Mouse (Mus musculus) liver, embryonic 16.5 days (tissue): ENCODE measurements around the gene Vps8. TPM values are rescaled to one million over a fixed set of nuclear protein-coding genes. Genes with fewer than 3 reads are reported as not detected.

Experiments
- ATAC-seq: fragments of 200-750 bp; cut with Nextera tagmentation; 2 replicates; pipeline ENCODE4 v1.8.0; 2017; ENCODE audit warnings: low read depth, mild to moderate bottlenecking, moderate number of reproducible peaks, moderate library complexity
- H3K27ac ChIP-seq: fragments of 300-500 bp; sonication (generic); 2 replicates; pipeline ENCODE4 v1.5.1; 2014; ENCODE audit warnings: mild to moderate bottlenecking, low read length
- H3K27me3 ChIP-seq: fragments of 300-500 bp; sonication (generic); 2 replicates; pipeline ENCODE4 v1.6.1; 2014; ENCODE audit warnings: low read depth, low read length, mixed read lengths; ENCODE audit not compliant: control insufficient read depth, insufficient read depth
- H3K36me3 ChIP-seq: fragments of 300-500 bp; sonication (generic); 2 replicates; pipeline ENCODE4 v1.6.1; 2014; ENCODE audit warnings: mild to moderate bottlenecking; ENCODE audit not compliant: control insufficient read depth, insufficient read depth
- H3K4me1 ChIP-seq: fragments of 300-500 bp; sonication (generic); 2 replicates; pipeline ENCODE4 v1.6.1; 2014; ENCODE audit warnings: low read depth, low read length, mixed read lengths; ENCODE audit not compliant: control insufficient read depth
- H3K4me2 ChIP-seq: fragments of 300-500 bp; sonication (generic); 2 replicates; pipeline ENCODE4 v1.6.1; 2014; ENCODE audit warnings: low read depth, low read length, mixed read lengths
- H3K4me3 ChIP-seq: fragments of 300-500 bp; sonication (generic); 2 replicates; pipeline ENCODE4 v1.5.1; 2014; ENCODE audit warnings: low read depth, mild to moderate bottlenecking, low read length
- H3K9ac ChIP-seq: fragments of 300-500 bp; sonication (generic); 2 replicates; pipeline ENCODE4 v1.6.1; 2014; ENCODE audit warnings: low read depth, low read length
- H3K9me3 ChIP-seq: fragments of 300-500 bp; sonication (generic); replicated peaks from 2 replicates; pipeline ENCODE4 v1.6.1; 2016; ENCODE audit warnings: low read length; ENCODE audit not compliant: control insufficient read depth
- WGBS: fragments of 180-500 bp; shearing (Covaris S2); extraction: QIAGEN DNeasy Blood & Tissue Kit; methylation state at CpG from one replicate; pipeline ENCODE4 v1.1.7; 2014; ENCODE audit not compliant: insufficient replicate concordance; 5-methylcytosine and 5-hydroxymethylcytosine counted together
- polyA plus RNA-seq: library from polyadenylated mRNA; unstranded; fragments of >200 nt; fragmentation: Nextera tagmentation; extraction: Ambion mirVana; gene quantifications from 2 replicates; pipeline ENCODE4 v1.2.1, GENCODE M21; 2015

Vps8 gene
- polyA plus RNA-seq, 1 experiment from 2014 or later = 7.6 TPM

DNA sequence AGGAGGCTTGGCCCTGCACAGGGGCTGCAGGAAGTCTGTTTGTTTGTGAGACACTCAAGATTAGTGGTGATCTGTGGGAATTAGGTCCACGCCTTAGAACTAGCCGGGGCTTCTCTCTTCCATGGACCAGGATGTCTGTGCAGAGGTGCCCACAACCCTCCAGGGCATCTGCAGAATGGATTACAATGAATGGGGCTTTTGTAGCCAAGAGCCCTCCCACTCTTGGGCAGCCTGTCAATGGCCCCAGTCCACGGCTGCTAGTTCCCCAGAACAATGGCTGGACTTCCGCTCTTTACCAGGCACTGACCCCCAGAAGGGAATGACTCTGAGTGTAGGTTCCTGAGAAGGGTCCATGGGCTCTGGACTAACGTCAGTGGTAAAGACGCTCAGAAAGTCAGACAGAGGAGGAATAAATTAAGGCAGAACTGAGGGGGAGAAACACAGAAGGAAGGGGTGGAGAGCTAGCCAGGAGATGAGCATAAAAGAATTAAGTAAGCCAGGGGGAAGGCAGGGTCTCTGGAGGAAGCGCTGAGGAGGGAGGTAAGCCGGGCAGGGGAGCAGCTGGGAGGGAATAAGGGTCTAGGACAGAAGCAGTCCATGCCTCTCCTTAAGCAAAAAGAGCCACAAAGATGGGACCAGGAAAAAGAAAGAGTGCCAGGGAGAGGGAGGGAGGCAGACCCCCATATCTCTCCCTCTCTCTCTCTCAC, 24.4 kb upstream of the Vps8 start:
- H3K4me3 ChIP-seq = no peak overlapping the region
- no peak for ATAC-seq
- no peaks in the 10 kb centered on the region for H3K27me3 ChIP-seq
- H3K27ac ChIP-seq = no peak overlapping the region
- H3K9me3 ChIP-seq = no peaks in the 10 kb centered on the region
- 42% methylated on average over 8 of the region's 8 CpGs for WGBS
- H3K36me3 ChIP-seq = no peaks in the 10 kb centered on the region
- no peak overlapping the region for H3K4me2 ChIP-seq
- no peak overlapping the region for H3K9ac ChIP-seq
- no peaks in the 10 kb centered on the region for H3K4me1 ChIP-seq

DNA sequence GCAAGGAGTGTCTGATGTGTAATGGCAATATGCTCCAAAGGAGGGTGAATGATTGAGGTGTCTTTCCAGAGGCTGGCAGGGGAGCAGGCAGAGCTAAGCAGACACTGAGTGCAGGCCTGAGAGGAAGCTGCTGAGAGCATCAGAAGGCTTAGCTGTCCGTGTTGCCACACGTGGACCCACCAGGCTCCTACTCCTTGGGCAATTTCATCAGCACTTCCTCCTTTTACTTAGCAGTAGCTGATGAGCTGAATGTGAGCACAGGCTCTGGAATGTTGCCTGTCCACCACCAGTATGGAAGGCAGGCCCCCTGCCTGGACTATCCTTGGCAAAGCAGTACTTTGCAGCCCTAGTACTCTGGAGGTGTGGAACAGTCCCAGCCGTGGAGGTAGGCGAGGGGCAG, 23.0 kb upstream of the Vps8 start:
- Histone ChIP-seq H3K36me3 (no peaks in the 10 kb centered on the region), H3K27ac (no peak overlapping the region), H3K27me3 (no peaks in the 10 kb centered on the region), H3K4me1 (no peaks in the 10 kb centered on the region), H3K4me2 (no peak overlapping the region), H3K4me3 (no peak overlapping the region), H3K9me3 (no peaks in the 10 kb centered on the region), H3K9ac (no peak overlapping the region)
- 0 out of 2 replicates have a peak, but pooled peaks have one; percentile 7 for ATAC-seq
- 40% methylated on average over 4 of the region's 4 CpGs for WGBS

DNA sequence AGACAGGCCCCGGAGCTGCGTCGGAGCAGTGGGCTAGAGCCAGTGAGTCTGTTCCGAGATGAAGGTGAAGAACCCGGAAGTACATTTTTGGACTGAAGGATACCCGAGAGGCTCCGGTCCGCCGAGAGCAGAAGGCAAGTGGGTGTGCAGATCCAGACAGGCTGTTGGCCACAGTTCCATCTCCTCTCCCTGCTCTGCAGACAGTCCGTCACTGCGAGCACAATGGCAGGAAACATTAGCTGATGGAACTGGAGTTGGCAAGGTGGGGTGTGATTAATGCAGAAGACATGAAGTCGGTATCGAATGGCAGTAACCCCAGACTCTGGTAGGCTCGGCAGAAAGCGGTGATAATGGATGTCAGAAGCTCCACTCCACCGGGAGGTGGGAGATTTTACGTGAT, 20.9 kb upstream of the Vps8 start:
- no peak overlapping the region for H3K4me3 ChIP-seq
- no peaks in the 10 kb centered on the region for H3K9me3 ChIP-seq
- no peaks in the 10 kb centered on the region for H3K36me3 ChIP-seq
- no peak overlapping the region for H3K27ac ChIP-seq
- no peaks in the 10 kb centered on the region for H3K4me1 ChIP-seq
- WGBS = 58% methylated on average over 17 of the region's 17 CpGs
- H3K4me2 ChIP-seq = no peak overlapping the region
- no peak overlapping the region for H3K9ac ChIP-seq
- no peak for ATAC-seq
- H3K27me3 ChIP-seq = no peaks in the 10 kb centered on the region

DNA sequence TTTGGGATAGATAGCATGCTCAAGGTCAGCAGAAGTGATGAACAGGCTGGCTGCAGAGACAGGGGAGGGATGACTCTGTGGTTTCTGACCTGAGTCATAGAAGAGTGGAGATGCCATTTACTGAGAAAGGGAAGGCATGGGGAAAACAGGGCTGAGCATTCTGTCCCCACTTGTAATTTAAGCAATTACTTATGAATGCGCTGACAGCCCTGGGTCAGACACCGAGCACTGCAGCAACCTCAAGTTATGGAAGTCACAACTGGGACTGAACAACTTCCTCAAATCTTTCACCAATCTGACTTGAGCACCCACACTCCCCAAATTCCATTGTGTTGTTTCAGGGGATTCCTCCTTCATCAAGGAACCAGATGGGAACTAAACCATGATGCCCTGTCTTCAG, 19.5 kb upstream of the Vps8 start:
- no peak for ATAC-seq
- WGBS = 27% methylated on average over 2 of the region's 2 CpGs
- Histone ChIP-seq H3K4me2 (no peak overlapping the region), H3K4me3 (no peak overlapping the region), H3K4me1 (no peaks in the 10 kb centered on the region), H3K27me3 (no peaks in the 10 kb centered on the region), H3K9ac (no peak overlapping the region), H3K27ac (no peak overlapping the region), H3K36me3 (no peaks in the 10 kb centered on the region), H3K9me3 (no peaks in the 10 kb centered on the region)

DNA sequence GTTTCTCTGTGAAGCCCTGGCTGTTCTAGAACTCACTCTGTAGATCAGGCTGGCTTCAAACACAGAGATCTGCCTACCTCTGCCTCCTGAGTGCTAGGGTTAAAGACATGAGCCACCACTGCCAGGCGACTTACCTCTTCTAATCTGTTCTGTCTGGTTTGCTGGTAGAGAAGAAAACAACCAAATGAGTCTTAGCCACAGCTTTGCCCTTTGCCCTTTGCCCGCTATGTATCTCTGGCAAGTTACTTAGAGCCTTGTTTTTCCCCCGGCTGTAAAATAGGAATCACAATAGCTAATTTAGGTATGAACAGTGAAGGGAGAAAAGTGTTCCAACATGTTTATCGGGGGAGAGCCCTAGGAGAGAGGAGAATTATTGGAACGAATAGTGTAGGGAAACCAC, 18.3 kb upstream of the Vps8 start:
- H3K4me2 ChIP-seq = no peak overlapping the region
- H3K4me3 ChIP-seq = no peak overlapping the region
- 40% methylated on average over 5 of the region's 5 CpGs for WGBS
- no peak overlapping the region for H3K9ac ChIP-seq
- no peaks in the 10 kb centered on the region for H3K27me3 ChIP-seq
- no peaks in the 10 kb centered on the region for H3K4me1 ChIP-seq
- no peak for ATAC-seq
- H3K36me3 ChIP-seq = no peaks in the 10 kb centered on the region
- no peaks in the 10 kb centered on the region for H3K9me3 ChIP-seq
- no peak overlapping the region for H3K27ac ChIP-seq

DNA sequence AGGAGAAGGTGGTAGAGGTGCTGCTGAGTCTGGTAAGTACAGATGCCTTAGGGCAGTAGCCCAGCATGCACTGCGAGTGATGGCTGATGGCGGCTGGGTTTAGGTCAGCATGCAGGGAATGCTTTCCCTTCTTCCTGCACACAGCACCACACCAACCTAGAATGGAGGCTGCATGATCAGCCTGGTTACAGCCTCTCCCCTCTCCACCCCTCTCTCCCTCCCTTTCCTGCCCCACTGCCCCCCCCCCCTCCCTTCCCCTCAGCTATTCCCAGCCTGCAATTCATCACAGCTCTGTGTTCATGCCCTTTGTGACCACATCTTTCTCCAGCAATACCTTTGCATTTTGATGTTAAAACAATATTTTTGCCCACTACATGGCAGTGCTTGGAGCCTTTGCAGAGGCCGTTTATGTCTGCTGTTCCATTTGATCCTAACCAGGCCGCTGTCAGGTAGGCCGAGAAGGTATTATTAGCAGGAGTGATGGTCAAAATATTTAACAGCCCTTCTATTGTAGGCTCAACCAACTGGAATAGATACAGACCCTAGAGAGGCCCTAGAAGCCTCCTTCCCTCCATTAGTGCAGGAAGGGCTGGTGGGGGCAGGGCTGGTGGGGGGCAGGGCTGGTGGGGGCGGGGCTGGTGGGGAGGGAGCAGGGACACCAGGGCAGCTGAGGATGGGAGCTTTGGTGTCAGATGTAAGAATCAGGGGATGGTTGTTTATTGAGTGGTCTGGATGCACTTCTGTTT, 17.5 kb upstream of the Vps8 start:
- ATAC-seq = no peak
- H3K4me3 ChIP-seq = no peak overlapping the region
- H3K4me1 ChIP-seq = no peaks in the 10 kb centered on the region
- H3K9me3 ChIP-seq = no peaks in the 10 kb centered on the region
- no peaks in the 10 kb centered on the region for H3K27me3 ChIP-seq
- H3K27ac ChIP-seq = no peak overlapping the region
- H3K9ac ChIP-seq = no peak overlapping the region
- no peak overlapping the region for H3K4me2 ChIP-seq
- WGBS = 62% methylated on average over 6 of the region's 6 CpGs
- no peaks in the 10 kb centered on the region for H3K36me3 ChIP-seq

DNA sequence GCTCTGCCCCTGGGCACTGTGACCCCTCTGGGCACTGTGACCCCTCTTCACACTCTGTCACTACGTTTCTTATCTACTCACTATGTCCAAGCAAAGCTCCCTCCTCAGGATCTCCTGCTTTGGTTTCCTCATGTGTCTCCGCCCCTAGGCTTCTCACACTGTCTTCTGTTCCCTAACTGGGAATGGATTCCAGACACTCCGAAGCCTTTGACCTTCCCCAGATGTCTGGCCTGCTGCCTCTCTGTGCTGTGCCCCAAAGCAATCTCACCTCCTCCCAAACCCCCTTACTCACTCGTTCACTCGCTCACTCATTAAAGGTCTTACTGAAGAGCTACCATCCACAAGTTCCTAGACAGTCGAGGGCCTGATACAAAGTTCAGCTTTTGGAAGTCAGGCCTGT, 16.8 kb upstream of the Vps8 start:
- Histone ChIP-seq H3K4me3 (no peak overlapping the region), H3K9ac (no peak overlapping the region), H3K27me3 (no peaks in the 10 kb centered on the region), H3K4me1 (no peaks in the 10 kb centered on the region), H3K9me3 (no peaks in the 10 kb centered on the region), H3K27ac (no peak overlapping the region), H3K4me2 (no peak overlapping the region), H3K36me3 (no peaks in the 10 kb centered on the region)
- 51% methylated on average over 6 of the region's 6 CpGs for WGBS
- no peak for ATAC-seq

DNA sequence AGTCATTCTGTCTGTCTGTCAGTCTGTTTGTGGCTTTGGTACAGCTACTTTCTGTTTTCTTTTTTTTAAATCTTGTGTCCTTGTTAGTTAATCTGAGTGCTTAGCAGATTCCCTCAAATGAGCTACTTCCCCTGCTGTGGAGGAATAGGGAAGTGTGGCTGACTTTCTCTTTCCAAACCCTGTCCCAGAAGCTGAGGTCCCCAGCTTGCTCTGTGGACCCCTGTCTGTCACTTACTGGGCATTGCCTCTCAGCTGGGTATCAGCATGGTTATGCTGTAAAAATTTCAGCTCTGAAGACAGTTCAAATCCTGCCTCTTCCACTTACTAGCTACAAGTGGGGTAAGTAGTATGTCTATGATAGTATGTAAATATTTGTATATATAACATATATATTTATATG, 11.1 kb upstream of the Vps8 start:
- no peaks in the 10 kb centered on the region for H3K9me3 ChIP-seq
- H3K27me3 ChIP-seq = no peaks in the 10 kb centered on the region
- no peak overlapping the region for H3K4me2 ChIP-seq
- no peak overlapping the region for H3K27ac ChIP-seq
- no peak overlapping the region for H3K4me3 ChIP-seq
- H3K9ac ChIP-seq = no peak overlapping the region
- no peaks in the 10 kb centered on the region for H3K4me1 ChIP-seq
- ATAC-seq = no peak
- no peaks in the 10 kb centered on the region for H3K36me3 ChIP-seq

DNA sequence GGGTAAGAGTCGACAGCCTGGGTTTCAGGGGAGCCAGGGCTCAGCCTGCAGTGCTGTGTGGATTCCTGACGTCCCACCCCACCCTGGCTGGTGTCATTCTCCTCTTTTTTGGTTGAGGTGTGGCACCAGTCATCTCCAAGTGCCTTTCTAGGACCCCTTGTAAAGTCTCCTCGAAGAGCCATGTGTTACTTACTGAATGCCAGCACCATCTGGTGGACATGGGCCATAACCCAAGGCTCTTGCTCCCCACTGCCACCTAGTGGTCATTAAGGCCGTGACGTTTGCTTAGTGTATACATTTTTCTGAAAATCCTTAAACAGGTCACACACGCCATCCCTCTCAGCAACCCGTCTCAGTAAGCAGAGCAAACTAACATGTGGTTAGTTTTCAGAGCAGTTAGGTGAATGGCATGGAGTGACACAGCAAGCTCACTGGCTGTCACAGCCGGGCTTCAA, 10.3 kb upstream of the Vps8 start:
- Histone ChIP-seq H3K9ac (no peak overlapping the region), H3K36me3 (no peaks in the 10 kb centered on the region), H3K4me2 (no peak overlapping the region), H3K27ac (no peak overlapping the region), H3K4me1 (no peaks in the 10 kb centered on the region), H3K4me3 (no peak overlapping the region), H3K9me3 (no peaks in the 10 kb centered on the region), H3K27me3 (no peaks in the 10 kb centered on the region)
- whole genome bisulfite sequencing = 15% methylated on average over 8 of the region's 8 CpGs
- peak; percentile 54; the same call in 1 of the 2 replicates for ATAC-seq
